Mouse (Mus musculus): ENCODE data around the gene Ccdc172.
A peak's percentile ranks its signal among the peaks of the same experiment; 100 is the strongest.

Ccdc172 gene

DNA sequence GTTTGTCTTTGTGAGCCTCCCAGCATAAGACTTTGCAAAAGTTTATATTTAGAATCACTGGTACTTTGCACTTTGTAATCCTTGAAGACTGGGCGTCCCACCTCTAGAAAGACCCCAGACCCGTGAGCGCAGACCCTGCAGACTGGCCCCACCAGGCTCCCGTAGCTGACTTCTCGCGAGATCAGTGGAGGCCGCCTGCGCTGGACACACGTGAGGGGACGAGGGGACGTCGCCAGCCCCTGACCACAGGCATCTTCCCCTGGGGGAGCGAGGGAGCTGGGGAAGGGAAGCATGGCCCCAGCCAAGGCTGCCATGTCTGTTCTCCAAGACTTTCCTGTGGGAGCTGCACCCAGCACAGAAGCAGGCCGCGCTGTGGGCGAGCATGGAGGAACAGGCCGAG is at the start of gene Ccdc172:
Gene Ccdc172 (plus strand): TSS at position 176 of the 400 bp plus-strand sequence.
- no peak for ATAC-seq (ENCODE audit: low TSS enrichment)

DNA sequence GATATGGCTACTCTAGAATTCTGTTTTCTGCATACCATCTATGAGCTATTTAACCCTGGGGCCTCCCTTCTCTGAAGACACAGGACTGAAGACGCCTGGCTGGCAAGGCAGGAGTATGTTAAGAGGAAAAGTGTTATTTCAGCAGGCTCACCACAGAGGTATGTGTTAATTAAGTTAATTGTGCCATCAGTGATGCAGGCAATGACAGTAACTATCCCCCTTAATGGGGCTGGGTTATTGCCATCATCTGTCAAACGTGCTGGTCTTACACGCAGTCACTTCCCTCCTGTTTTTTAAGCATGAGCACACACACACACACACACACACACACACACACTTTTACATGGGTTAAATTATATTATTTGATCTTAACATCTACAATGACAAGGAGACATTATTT is 48.0 kb upstream of the Ccdc172 start:
- ATAC-seq (ENCODE audit: low TSS enrichment) = no peak

DNA sequence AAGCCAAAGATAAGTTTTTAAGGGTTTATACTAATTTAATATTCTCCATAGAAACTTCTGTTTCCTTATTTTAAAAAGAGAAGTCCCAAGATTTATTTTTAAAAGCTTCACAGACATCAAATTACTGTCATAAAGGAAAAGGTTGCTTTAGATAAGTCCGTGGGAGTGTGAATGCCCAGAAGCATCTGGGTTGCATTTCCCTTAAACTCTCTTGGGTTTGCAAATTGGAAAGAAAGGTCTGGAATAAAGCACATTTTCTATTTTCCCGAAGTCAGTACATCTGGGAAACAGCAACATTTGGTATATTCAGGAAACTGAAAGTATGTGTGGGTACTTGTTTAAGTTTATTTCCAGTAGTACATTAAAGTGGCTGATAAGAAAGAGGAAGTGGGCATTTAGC is 43.5 kb upstream of the Ccdc172 start:
- ATAC-seq (ENCODE audit: low TSS enrichment) = no peak

DNA sequence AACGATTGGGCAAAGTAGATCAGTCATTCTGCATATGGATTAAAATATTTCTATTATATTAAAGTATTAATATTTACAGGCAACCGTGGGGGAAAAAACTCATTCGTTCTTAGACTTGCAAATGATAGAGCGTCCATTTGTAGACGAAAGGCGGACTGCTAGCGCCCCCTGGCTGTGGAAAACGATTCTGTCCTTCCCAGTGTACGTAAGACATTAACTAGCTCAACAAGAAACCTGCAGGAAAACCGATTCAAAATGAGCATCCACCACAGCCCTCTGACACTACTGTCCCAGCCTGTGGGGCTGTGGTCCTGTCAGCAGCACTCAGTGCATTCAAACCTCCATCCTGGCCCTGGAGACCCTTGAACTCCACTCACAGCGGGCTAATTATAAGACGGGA is 42.4 kb upstream of the Ccdc172 start:
- peak; percentile 76 for ATAC-seq (ENCODE audit: low TSS enrichment)

DNA sequence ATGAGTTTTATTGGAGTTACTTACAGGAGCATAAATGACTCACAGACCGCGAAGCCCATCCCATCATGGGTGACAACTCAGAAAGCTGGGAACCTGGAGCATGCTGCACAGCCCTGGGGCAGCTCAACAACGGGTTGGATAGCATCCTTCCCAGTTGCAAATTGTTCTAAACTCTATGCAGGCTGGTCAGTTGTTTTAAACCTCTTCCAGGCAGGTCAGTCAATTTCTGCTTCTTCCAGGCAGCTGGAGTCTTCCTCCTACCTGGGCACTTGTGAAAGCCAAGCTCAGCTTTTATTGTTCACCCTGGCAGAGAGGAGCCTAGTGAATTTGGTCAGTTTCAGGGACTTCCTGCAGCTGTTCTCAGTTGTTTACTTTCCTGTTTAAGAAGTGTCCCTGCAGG is 37.5 kb upstream of the Ccdc172 start:
- no peak for ATAC-seq (ENCODE audit: low TSS enrichment)

DNA sequence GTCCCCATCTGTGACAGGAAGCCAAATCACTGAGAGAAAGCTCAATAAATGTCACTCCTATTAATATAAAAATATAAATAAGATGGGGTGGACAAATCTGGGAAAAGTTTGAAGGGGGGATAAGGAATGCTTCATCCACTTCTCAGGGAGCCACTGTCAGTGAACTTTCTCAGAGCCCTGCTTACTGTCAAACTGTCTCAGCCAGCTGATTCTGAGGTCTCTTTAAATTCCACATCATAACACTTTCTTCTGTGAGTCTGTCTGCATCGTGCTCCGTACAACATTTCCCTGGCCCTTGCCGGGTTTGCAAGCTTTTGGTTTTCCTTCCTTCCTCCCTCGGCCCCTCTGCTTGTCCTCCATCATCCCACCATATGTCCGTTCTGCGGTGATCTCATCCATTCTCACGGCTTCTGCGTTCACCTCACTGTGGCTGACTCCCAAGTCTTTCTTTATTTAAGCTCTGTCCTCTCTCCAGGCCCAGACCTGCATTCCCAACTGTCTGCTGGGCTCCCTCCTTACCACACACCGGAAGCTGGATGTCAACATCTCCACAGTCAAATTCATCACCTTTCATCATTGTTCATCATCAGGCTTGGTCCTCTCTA is 29.3 kb upstream of the Ccdc172 start:
- no peak for ATAC-seq (ENCODE audit: low TSS enrichment)

DNA sequence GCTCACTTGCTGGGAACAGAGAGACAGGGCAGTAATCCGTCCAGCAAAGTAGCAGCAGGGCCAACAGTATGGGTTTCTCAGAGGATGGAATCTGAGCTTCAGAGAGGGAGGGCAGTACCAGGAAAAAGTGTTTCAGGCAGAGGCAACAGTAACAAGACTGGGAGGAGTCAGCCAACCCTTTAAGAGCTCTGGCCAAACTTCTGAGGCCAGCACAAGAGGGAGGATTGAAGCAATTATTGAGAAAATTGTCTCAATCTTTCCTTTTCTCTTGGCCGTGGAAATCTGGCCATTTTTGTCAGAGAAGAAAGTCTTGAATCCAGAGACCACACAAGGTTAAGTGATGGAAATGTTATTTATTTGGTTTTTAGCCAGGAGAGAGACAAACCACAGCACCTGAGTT is 25.1 kb upstream of the Ccdc172 start:
- no peak for ATAC-seq (ENCODE audit: low TSS enrichment)

GRCm38 (mm10) chr19:58497106-58497505 is 14.7 kb upstream of the Ccdc172 start:
- ATAC-seq (ENCODE audit: low TSS enrichment) = no peak

DNA sequence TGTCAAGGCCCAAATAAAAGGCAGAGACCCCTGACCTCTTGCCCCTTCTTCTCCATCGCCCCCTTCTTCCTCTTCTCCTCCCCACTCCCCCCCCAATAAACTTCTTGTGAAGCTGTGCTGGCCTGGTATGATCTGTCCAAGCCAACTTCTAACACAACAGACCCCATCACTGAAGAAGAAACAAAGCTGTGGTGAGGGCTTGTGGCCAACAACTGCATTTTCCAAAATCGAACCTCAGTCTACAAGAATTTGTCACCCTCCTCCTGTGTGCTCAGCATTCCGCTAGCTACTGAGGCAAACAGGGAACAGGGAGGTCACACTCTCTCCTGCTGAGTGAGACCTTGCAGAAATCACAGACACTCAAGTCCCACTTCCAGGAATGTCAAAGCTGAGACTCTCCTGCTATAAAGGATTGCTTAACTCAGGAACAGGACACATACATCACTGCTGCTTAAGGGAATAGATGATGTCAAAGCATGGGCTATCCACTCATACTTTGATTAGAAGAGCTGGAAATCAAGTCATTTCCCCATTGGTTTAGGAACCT is 12.3 kb upstream of the Ccdc172 start:
- no peak for ATAC-seq (ENCODE audit: low TSS enrichment)

DNA sequence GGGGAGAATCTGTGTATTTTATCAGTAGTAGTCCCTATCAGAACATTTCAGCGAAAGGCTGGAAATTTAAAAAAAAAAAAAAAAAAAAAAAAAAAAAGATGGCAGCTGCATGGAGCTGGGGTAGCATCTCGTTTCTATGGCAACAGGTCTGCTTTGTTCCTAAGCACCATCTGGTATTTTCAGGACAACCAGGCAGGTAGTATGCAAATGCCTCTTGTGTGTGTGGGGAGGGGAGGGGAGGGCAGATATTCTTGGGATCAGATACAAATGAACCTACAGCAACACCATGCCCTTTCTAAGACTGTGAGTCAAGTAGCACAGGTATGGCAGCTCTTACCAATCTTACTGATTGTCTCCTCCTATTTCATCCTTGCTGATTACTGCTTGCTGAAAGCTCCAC is 11.7 kb upstream of the Ccdc172 start:
- no peak for ATAC-seq (ENCODE audit: low TSS enrichment)

DNA sequence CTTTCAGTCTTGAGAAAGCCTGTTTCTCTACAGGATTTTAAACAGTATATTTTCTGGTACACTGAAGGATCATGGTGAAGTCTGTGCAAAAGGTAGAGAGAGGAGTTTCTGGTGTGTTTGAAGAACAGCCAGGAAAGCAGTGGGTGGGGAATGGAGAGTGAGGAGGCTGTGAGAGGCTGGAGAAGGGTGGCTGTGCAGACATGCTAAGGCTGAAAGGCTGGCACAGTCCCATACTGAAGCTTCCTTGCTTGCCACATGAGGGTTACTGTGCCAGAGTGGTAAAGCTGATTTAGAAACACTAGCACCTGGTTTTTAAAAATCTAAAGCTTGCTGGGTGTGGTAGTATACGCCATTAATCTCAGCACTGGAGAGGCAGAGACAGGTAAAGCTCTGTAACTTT is 9.9 kb downstream of the Ccdc172 start:
- peak; percentile 62 for ATAC-seq (ENCODE audit: low TSS enrichment)

DNA sequence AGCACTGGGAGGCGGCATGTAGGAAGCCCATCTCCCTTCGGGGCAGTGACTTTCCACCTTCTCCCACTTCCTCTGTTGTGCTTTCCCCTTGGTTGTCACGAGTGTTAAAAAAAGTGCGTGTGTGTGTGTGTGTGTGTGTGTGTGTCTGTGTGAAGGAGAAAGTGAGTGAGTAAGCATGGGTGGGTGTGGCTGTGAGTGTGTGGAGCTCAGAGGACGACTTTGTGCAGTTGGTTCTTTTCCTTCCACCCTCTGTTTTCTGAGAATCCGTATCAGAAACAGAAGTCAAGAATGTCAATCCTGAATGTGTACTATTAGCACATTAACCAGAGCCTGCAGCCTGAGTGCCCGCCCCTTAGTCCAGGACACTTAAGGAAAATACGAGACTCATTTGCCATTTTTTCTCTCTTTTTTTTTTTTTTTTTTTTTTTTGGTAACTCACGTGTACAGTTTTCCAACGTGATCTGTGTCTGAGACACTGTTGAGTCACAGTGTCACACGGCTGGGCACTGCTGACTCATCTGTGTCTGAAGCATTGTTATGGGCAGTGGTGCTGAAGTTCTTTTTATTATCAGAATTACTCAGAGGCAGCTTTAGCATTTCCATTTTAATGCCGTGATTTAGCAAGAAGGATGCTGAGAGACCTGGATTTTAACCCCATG is 12.1 kb downstream of the Ccdc172 start:
- no peak for ATAC-seq (ENCODE audit: low TSS enrichment)

GRCm38 (mm10) chr19:58525457-58526239 is 13.9 kb downstream of the Ccdc172 start:
- ATAC-seq (ENCODE audit: low TSS enrichment) = 0 out of 2 replicates have a peak, but pooled peaks have one; percentile 25

DNA sequence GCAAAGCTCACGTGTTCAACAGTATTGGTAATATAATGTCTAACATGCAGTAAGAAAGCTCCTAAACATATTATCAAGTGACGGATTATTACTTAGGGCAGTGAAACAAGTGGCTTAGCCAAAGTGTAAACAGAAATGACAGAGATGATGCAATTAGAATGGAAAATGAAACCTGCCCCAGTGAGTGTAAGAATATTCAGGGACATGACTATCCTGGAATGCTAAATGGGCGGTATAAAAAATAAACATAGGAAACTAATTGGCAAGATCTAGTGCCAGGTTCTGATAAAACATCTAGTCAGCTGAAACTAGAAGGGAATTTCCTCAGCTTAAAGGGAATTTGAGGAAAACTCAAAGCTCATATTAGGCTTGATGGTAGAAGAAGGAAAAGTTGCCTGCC is 21.3 kb downstream of the Ccdc172 start:
- no peak for ATAC-seq (ENCODE audit: low TSS enrichment)

- ATAC-seq (ENCODE audit: low TSS enrichment) = peak; percentile 98
Observed at GRCm38 (mm10) chr19:58536691-58537090, 24.9 kb downstream of the Ccdc172 start.

DNA sequence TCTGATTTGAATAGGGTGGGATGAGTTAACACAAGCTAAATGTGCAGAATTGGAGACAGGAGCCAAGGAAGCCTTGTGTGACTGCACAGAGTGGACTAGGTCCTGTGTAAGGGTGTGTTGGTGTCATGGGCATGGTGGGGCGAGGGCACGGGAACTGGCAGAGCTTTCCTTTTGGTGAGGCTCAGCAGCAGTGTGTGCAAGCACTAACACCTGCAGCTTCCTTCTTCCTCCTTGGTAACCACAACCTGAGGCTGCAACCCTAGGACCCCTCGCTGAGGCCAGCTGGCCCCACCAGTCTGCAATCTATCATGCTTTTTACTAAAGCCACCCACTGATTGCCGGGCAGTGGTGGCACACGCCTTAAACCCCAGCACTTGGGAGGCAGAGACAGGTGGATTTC is 28.6 kb downstream of the Ccdc172 start:
- ATAC-seq (ENCODE audit: low TSS enrichment) = no peak

DNA sequence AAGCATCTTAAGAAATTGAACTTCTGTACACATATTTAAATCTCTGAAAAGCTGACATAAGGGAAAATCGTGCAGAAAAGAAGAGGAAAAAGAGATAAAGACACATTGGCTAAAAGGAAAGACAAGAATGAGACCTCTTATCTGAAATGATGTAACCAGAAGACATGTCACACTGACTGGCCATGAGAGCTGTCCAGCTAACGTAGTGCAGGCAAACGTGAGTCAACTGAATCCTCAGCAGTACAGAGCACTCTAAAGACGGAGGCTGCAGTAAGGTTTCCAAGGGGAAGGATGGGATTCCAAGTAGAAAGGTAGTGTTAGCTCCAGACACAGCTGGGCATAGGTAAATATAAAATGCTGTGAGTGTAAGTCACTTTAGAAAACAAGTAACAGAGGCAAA is 36.6 kb downstream of the Ccdc172 start:
- no peak for ATAC-seq (ENCODE audit: low TSS enrichment)

DNA sequence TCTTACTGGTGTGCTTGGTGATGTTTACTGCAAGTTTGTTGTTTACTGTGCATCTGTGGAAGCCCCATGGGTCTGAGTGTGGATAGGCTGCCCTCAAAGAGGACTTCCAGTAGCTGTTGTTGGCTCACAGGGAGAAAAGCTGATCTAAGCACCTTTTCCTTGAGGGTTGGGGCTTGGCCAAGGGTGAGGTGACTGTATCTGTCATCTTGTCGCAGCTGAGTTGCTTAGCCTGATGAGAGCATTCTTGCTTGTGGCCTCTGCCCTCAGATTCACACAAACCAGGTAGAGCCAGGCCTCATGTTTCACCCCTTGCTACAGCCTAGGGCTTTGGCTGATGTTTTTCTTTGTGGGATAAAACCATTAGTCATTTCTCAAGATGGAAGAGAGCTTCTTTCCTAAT is 38.7 kb downstream of the Ccdc172 start:
- no peak for ATAC-seq (ENCODE audit: low TSS enrichment)

DNA sequence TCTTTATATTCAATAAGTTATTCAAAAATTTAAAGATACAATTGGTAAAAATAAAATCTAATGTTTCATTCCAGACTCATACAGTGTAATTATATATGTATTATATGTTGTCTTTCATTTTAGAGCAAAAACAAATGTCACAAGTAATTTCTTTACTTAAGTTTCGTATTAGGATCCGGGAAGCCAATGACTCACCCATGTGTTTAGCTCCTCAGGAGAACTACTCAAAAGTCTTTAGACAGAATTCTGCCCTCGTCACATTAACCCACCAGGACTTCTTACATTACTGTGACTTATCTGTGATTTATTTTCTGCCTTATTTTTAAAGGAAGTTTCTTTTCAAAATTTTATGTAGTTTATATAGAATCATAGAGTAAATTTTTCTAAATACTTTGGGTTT is 39.1 kb downstream of the Ccdc172 start:
- ATAC-seq (ENCODE audit: low TSS enrichment) = no peak

DNA sequence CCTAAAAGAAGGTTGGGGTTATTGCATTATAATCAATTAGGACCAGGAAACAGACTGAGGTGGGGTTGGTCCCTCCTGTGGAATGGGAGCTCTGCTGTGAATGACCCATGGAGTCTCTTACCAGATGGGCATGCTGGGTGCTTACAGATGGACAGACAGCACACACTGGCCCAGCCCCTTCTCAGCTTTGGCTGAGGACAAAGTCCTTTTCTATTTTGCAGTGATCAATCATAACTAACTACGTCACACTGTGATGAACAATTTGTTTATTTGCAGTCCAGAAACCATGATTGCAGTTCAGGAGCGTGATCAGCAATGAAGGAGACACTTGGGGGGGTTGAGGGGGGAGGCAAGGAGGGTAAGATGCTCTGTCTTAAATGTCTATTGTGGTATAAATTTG is 43.2 kb downstream of the Ccdc172 start:
- no peak for ATAC-seq (ENCODE audit: low TSS enrichment)

DNA sequence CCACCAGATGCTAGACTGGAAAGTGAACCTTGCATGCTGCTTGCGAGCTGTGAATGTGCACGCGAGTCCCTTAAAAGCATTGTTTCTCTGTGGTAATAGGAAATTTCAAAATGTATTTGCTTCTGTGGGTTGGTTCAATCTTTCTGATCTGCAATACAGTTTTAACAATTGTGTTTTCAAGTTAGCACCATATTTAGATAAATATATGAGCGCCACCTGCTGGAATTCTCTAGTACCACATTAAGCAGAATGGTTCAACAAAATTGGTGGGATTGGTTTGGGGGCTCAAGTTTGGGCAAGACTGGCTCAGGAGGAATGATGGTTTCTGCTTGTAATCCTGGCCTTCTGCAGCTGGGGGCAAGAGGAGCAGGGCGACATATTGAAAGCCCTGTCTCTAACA is 46.6 kb downstream of the Ccdc172 start:
- no peak for ATAC-seq (ENCODE audit: low TSS enrichment)

GRCm38 (mm10) chr19:58562301-58562815 is 50.6 kb downstream of the Ccdc172 start:
- ATAC-seq (ENCODE audit: low TSS enrichment) = no peak

GRCm38 (mm10) chr19:58571566-58571965 is 59.8 kb downstream of the Ccdc172 start:
- no peak for ATAC-seq (ENCODE audit: low TSS enrichment)

Measured in frontal cortex, adult (tissue).